Mouse (Mus musculus) adrenal gland, adult 8-10 months (tissue): ENCODE measurements around the gene Ppp5c. TPM values are rescaled to one million over a fixed set of nuclear protein-coding genes. Genes with fewer than 3 reads are reported as not detected.
A peak's percentile ranks its signal among the peaks of the same experiment; 100 is the strongest.

Experiments used
- DNase-seq: peaks from one replicate; pipeline ENCODE4 v3.0.0; 2022
- total RNA-seq, 4 experiments: library from RNA; stranded (reverse); gene quantifications; 2 replicates each; pipeline ENCODE4 v1.2.4; 2022

The Ppp5c gene
- total RNA-seq, 4 experiments from 2014 or later = 74.7 to 96.9 (median 91.3) TPM

GRCm38 (mm10) chr7:16980348-16980747, 47.4 kb downstream of the Ppp5c start:
- no peak for DNase-seq

- no peak for DNase-seq
Measured at GRCm38 (mm10) chr7:16978593-16978992, 49.1 kb downstream of the Ppp5c start.

- DNase-seq = no peak
Measured at GRCm38 (mm10) chr7:16978173-16978572, 49.6 kb downstream of the Ppp5c start.

GRCm38 (mm10) chr7:16976298-16976697, 51.4 kb downstream of the Ppp5c start:
- DNase-seq = no peak

GRCm38 (mm10) chr7:16974018-16974417, 53.7 kb downstream of the Ppp5c start:
- peak; percentile 50 for DNase-seq

GRCm38 (mm10) chr7:16971160-16971559, 56.6 kb downstream of the Ppp5c start:
- no peak for DNase-seq

- no peak for DNase-seq
Measured at GRCm38 (mm10) chr7:16968414-16968813, 59.3 kb downstream of the Ppp5c start.

- DNase-seq = no peak
Measured at GRCm38 (mm10) chr7:16961678-16962077, 66.0 kb downstream of the Ppp5c start.

- peak; percentile 78 for DNase-seq
Measured at GRCm38 (mm10) chr7:16959539-16960187, 68.1 kb downstream of the Ppp5c start, which contains the start of gene Pnmal1. Gene Pnmal1, plus strand, starts transcription at chr7:16959679.

GRCm38 (mm10) chr7:16956410-16957265, 71.1 kb downstream of the Ppp5c start:
- DNase-seq = no peak

GRCm38 (mm10) chr7:16955712-16956111, 72.0 kb downstream of the Ppp5c start:
- no peak for DNase-seq

Other genes starting within 250 kb of the Ppp5c start
- gene Slc1a5, start 246.6 kb downstream of the Ppp5c start, total RNA-seq = 100 to 1,000 TPM in 1 of 4 experiments, 10 to 100 TPM in 3; 77.8 to 202 (median 91.2) TPM
- 100 to 1,000 TPM in 1 of 4 experiments, 10 to 100 TPM in 3; 62.2 to 100 (median 74.6) TPM for gene Strn4, start 212.0 kb downstream of the Ppp5c start, total RNA-seq
- 10 to 100 TPM; 22.0 to 26.2 (median 24.9) TPM for gene Fkrp, start 211.2 kb downstream of the Ppp5c start, total RNA-seq
- gene Prkd2, start 185.0 kb downstream of the Ppp5c start, total RNA-seq = 10 to 100 TPM; 17.0 to 27.1 (median 20.9) TPM
- gene Dact3, start 152.6 kb downstream of the Ppp5c start, total RNA-seq = 1 to 10 TPM; 4.2 to 5.9 (median 4.6) TPM
- 1 to 10 TPM in 1 of 4 experiments, under 1 TPM in 1, not detected in 2; 1.00 to 1.0 TPM for gene Gng8, start 136.1 kb downstream of the Ppp5c start, total RNA-seq
- 1 to 10 TPM; 2.4 to 3.3 (median 2.6) TPM for gene Ptgir, start 121.4 kb downstream of the Ppp5c start, total RNA-seq
- gene Calm3, start 103.8 kb downstream of the Ppp5c start, total RNA-seq = 100 to 1,000 TPM; 278 to 314 (median 294) TPM
- gene Pnmal2, start 83.2 kb downstream of the Ppp5c start, total RNA-seq = 10 to 100 TPM; 35.2 to 71.0 (median 48.2) TPM
- 1 to 10 TPM; 6.4 to 9.3 (median 7.3) TPM for gene Pnmal1, start 68.2 kb downstream of the Ppp5c start, total RNA-seq
- gene Gm42372, start 44.8 kb downstream of the Ppp5c start, total RNA-seq = 1 to 10 TPM; 2.3 to 3.1 (median 2.7) TPM
- gene Ccdc8, start 35.2 kb downstream of the Ppp5c start, total RNA-seq = 10 to 100 TPM; 22.0 to 47.8 (median 30.0) TPM
- 1 to 10 TPM; 2.1 to 5.4 (median 3.7) TPM for gene Hif3a, start 34.5 kb upstream of the Ppp5c start, total RNA-seq
- under 1 TPM; 0.10 to 0.51 (median 0.43) TPM for gene Psg16, start 46.1 kb upstream of the Ppp5c start, total RNA-seq
- gene Ceacam3, start 122.4 kb upstream of the Ppp5c start, total RNA-seq = not detected
- gene Psg29, start 175.6 kb upstream of the Ppp5c start, total RNA-seq = under 1 TPM; 0.05 to 0.09 (median 0.08) TPM